Mouse (Mus musculus) hematopoietic stem cell, adult 5-6 weeks (primary cell): ENCODE results near the gene Tmem123. TPM values are rescaled to one million over a fixed set of nuclear protein-coding genes. Genes with fewer than 3 reads are reported as not detected.

Experiments used
- ATAC-seq, 2 experiments: fragments of 125-278 bp in 1 of 2; replicated peaks in 1 of 2; 2 replicates each; pipeline ENCODE4 v1.8.0; 2016 to 2017; ENCODE audit warnings: inconsistent platforms in 2 of 2, mild to moderate bottlenecking in 2 of 2, moderate number of reproducible peaks in 2 of 2, low read depth in 1 of 2, moderate TSS enrichment in 1 of 2; ENCODE audit not compliant: low FRiP score in 2 of 2, poor library complexity in 2 of 2, severe bottlenecking in 2 of 2, insufficient read depth in 1 of 2, low TSS enrichment in 1 of 2
- total RNA-seq: library from RNA; stranded (forward); fragments of 172-1452, 232-1000 nt; gene quantifications from 2 replicates; pipeline ENCODE4 v1.2.3, GENCODE M21; 2017

The Tmem123 gene
- total RNA-seq, result 185 and 188 TPM in 2 replicates

- peak; percentile 89 to 92 for ATAC-seq
Observed at GRCm38 (mm10) chr9:7763614-7764300, at the start of gene Tmem123. TSS of gene Tmem123 (plus strand) at chr9:7764041.

- ATAC-seq, result peak; percentile 84 to 89; a peak in 3 of 4 replicates
Observed at GRCm38 (mm10) chr9:7714062-7714907, 49.6 kb upstream of the Tmem123 start.

GRCm38 (mm10) chr9:7714908-7715175, 49.0 kb upstream of the Tmem123 start:
- ATAC-seq, result no peak

GRCm38 (mm10) chr9:7721543-7721942, 42.3 kb upstream of the Tmem123 start:
- ATAC-seq, result no peak

DNA sequence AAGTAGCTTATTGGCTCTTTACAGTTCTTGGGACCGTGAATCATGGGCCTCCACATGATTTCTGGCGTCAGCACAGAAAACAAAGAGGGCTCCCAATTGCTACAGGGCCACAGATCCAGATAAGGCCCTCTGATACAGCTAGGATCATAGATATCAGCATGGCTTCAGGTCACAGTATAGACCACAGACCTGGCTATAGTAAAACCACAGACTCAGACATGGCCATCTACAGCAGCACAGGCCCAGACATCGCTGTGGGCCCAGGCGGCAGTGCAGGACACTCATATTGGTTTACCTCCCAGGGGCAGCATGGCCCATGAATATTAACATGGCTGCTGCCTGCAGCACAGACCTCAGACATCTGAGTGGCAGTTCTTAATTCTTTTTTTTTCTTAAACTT, 34.8 kb upstream of the Tmem123 start:
- ATAC-seq, result no peak

DNA sequence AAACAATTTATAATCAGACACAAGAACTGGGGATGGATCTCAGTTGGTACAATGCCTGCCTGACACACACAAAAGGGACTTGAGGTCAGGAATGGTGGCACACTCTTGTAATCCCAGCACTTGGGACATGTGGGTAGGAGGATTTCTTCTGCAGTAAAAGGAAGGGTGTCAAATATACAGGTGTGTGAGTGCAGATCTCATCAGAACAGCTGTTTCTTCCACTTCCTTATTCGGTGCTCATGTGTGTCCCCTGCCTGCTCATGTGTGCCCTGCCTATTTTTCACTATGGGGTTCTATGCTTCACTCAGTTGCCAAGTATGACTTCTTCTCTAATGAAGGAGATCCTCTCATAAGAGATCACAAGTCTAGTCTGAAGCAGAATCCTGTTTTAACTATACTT, 21.1 kb upstream of the Tmem123 start:
- ATAC-seq, result peak in 1 of 2 experiments; percentile 32; a peak in 1 of 4 replicates

GRCm38 (mm10) chr9:7744156-7744555, 19.7 kb upstream of the Tmem123 start:
- ATAC-seq, result no peak

GRCm38 (mm10) chr9:7748881-7749280, 15.0 kb upstream of the Tmem123 start:
- no peak for ATAC-seq

DNA sequence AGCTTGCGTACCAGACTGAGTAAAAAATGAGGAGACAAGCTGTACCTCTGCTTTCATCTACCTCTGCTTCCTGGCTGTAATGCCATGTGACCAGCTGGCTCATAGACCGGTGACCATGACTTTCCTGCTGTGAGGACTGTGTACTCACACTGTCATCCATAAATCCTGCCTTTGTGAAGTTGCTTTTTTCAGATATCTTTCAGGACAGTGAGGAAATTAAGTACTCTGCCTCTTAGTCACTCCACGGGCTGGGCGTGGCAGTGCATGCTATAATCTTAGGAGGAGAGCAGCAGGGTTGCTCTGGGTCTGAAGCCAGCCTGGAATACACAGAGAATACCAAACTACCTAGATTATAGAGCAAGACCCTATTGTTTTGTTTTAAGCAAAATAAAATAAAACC, 14.3 kb upstream of the Tmem123 start:
- ATAC-seq, result no peak; a peak in 1 of 4 replicates

DNA sequence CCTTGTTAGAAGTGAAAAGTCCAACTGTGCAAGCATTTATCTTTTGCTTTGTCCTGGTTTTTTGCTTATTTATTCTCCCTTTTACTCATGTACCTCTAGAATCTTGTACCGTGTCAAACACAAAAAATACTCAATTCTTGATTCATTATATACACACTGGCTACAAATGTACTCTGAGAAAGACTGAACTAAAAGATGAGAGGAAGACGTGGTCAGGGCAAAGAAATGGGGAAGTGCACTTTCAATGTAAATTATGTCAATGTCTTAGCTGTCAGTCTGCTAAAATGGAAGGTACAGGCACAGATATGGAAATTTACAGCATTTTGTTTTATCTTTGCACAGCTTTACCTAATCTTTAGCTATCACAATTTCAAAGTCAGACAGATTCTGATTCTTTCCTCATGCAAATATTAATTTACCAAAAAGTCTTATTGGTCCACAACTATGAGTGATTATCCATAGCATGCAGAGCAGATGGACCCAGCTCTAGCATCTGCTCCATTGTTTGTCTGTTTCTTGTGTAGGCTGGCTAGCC, 7.9 kb upstream of the Tmem123 start:
- ATAC-seq, result peak; percentile 92 to 94

DNA sequence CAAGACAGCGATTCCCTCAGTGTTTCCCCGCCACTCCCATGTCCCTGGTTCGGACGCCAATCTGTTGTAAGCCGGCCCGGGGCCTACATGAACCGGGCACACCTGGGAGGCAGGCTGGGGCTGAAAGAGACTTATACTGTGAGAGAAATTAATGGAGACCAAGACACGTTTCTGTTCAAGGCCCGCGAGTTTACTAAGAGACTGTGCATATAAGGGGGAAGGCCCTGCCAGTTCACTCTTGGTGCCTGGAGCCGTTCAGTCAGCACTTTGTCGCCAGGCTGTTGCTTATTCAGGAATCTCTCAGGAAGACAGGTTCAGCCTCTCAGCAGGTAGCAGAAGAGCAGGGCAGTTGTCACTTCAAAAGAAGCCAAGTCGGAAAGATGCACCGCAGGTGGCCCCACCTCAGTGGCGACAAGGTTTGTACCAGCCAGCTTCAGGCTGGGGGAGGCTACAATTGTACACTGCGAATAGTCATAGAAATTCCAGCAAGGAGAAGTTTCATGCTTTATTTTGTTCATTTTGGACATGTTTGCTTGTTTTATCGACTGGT, 1.9 kb upstream of the Tmem123 start:
- no peak for ATAC-seq

DNA sequence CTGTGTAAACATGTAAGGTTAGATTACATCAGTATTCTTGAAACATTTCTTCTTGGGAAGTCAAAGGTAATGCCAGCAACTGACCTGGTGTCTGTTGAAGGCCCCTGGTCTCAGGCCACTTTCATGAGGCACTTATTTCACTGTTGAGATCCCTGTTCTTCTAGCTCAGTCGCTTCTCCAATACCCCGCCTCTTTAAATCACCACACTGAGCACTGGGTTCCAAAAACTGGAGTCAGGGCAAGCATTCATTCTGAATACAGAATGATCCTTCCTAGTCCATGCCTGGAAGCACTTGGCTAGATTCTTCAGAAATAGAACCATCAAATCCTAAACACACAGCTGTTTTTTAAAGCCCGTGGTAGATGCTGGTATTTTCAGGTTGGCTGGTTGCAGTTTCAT, 1.1 kb upstream of the Tmem123 start:
- ATAC-seq, result no peak

- ATAC-seq, result peak; percentile 17 to 51; a peak in 3 of 4 replicates
Observed at GRCm38 (mm10) chr9:7764463-7764871, 626 bp downstream of the Tmem123 start.

GRCm38 (mm10) chr9:7765236-7765635, 1.4 kb downstream of the Tmem123 start:
- no peak for ATAC-seq

GRCm38 (mm10) chr9:7766582-7766981, 2.7 kb downstream of the Tmem123 start:
- ATAC-seq, result no peak

GRCm38 (mm10) chr9:7767526-7767925, 3.7 kb downstream of the Tmem123 start:
- ATAC-seq, result no peak

- no peak for ATAC-seq
Observed at GRCm38 (mm10) chr9:7769081-7769480, 5.2 kb downstream of the Tmem123 start.

DNA sequence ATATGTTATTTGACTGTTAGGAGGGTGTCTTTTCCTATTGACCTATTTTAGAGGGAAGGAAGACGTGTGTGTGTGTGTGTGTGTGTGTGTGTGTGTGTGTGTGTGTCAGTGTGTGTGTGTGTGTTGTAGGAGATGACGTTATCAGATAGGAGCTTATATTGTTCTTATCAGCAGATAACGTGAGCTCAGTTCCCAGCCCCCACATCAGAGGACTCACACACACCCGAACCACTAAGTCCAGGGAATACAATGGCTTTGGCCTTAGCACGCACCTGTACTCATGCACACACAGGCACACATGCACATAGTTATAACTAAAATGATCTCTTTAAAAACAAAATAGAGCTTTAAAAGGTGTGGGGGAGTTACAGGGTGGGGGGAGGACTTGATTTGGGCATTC, 5.7 kb downstream of the Tmem123 start:
- no peak for ATAC-seq
